Mouse (Mus musculus) E14TG2a.4 (cell line): ENCODE data around the gene Olfr1412.

Experiments
- CTCF ChIP-seq: conservative IDR thresholded peaks from 2 replicates; pipeline ENCODE4 v1.5.1; 2014; ENCODE audit warnings: low read length
- NANOG ChIP-seq: IDR thresholded peaks from 2 replicates; pipeline ENCODE4 v1.6.1; 2014; ENCODE audit warnings: borderline replicate concordance, low read length, mixed read lengths

DNA sequence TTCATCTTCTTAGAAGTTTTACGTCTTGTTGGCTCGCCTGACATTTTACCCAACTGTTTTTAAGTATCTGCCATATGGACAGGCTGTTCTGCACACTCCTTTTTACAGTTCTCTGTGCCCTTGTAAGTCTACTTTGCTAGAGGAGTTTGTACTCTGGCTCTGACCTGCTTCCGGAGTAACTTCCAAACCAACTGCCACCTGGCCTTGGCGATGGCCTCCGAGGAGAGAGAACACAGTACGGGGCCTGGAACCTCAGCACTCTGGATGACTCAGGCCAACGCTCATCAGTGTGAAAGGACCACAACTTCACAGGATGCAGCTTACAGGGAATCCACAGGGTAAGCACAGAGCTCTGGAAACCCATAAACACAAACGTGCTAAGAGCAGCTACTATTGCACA lies 48.1 kb downstream of the Olfr1412 start:
- TF ChIP-seq CTCF (no peak), NANOG (no peak)
